Mouse (Mus musculus) frontal cortex, adult 2 months (tissue): ENCODE data around the gene Kmt2c. TPM values are rescaled to one million over a fixed set of nuclear protein-coding genes. Genes with fewer than 3 reads are reported as not detected.

Experiments
- DNase-seq, 2 experiments: peaks; one replicate each; pipeline ENCODE4 v3.0.0; 2022; ENCODE audit warnings: low spot score in 1 of 2; ENCODE audit errors: extremely low spot score in 1 of 2
- polyA plus RNA-seq: library from polyadenylated mRNA; depleted of rRNA; stranded (reverse); fragments of >200 nt; gene quantifications from 2 replicates; pipeline ENCODE4 v1.2.3, GENCODE M21; 2012

Kmt2c gene
- polyA plus RNA-seq, 1 experiment: 44.2 TPM

- no peak for DNase-seq
These were observed 105.9 kb downstream of the Kmt2c start for GRCm38 (mm10) chr5:25392655-25393054.

- DNase-seq: peak in 1 of 2 experiments; percentile 23
These were observed 115.0 kb downstream of the Kmt2c start for GRCm38 (mm10) chr5:25383581-25383980.

GRCm38 (mm10) chr5:25379188-25379587 is 119.4 kb downstream of the Kmt2c start:
- no peak for DNase-seq

- DNase-seq: no peak
These were observed 130.2 kb downstream of the Kmt2c start for GRCm38 (mm10) chr5:25368420-25368819.

- no peak for DNase-seq
These were observed 131.5 kb downstream of the Kmt2c start for GRCm38 (mm10) chr5:25367126-25367525.

- DNase-seq: peak; percentile 5 to 19
These were observed 145.1 kb downstream of the Kmt2c start for GRCm38 (mm10) chr5:25353509-25353908.

- DNase-seq: no peak
These were observed 167.3 kb downstream of the Kmt2c start for GRCm38 (mm10) chr5:25331322-25331721.

GRCm38 (mm10) chr5:25313881-25314280 is 184.7 kb downstream of the Kmt2c start:
- DNase-seq: peak in 1 of 2 experiments; percentile 19

- DNase-seq: no peak
These were observed 188.4 kb downstream of the Kmt2c start for GRCm38 (mm10) chr5:25310226-25310625.

- DNase-seq: peak; percentile 28 to 45
These were observed 201.8 kb downstream of the Kmt2c start for GRCm38 (mm10) chr5:25296830-25297229.

- DNase-seq: no peak
These were observed 214.6 kb downstream of the Kmt2c start for GRCm38 (mm10) chr5:25283988-25284387.

GRCm38 (mm10) chr5:25276365-25276764 is 222.2 kb downstream of the Kmt2c start:
- no peak for DNase-seq

- no peak for DNase-seq
These were observed 223.0 kb downstream of the Kmt2c start for GRCm38 (mm10) chr5:25275629-25276028.

- DNase-seq: no peak
These were observed 230.2 kb downstream of the Kmt2c start for GRCm38 (mm10) chr5:25268258-25268888.

- no peak for DNase-seq
These were observed 236.3 kb downstream of the Kmt2c start for GRCm38 (mm10) chr5:25262266-25262665.

GRCm38 (mm10) chr5:25261452-25261851 is 237.1 kb downstream of the Kmt2c start:
- no peak for DNase-seq

- DNase-seq: peak; percentile 59 to 73
These were observed 241.9 kb downstream of the Kmt2c start for GRCm38 (mm10) chr5:25256686-25257085.

GRCm38 (mm10) chr5:25254491-25254890 is 244.1 kb downstream of the Kmt2c start:
- no peak for DNase-seq

- no peak for DNase-seq
These were observed 245.6 kb downstream of the Kmt2c start for GRCm38 (mm10) chr5:25252825-25253544.

GRCm38 (mm10) chr5:25252423-25252822 is 246.2 kb downstream of the Kmt2c start:
- peak in 1 of 2 experiments; percentile 24 for DNase-seq

GRCm38 (mm10) chr5:25247036-25247435 is 251.5 kb downstream of the Kmt2c start:
- DNase-seq: no peak

GRCm38 (mm10) chr5:25246473-25246865 is 252.1 kb downstream of the Kmt2c start:
- DNase-seq: no peak
